Mouse (Mus musculus) forelimb bud, embryonic 11.5 days (tissue): ENCODE measurements at regions not wholly inside any gene's neighbourhood (a gene's known extent, or its start where the extent isn't known, plus 50 kb on each side); places are given as distances from the start of the nearest gene placed in this dataset.
"Not testable (repeated sequence)": the region's sequence is repeated elsewhere in the genome, so short reads cannot be mapped to it uniquely, and the experiment has no call there.

Source experiments
- DNase-seq: peaks from one replicate; pipeline ENCODE4 v3.0.0-alpha.2; 2012; ENCODE audit warnings: low read depth, low spot score

- DNase-seq, result peak; percentile 52
Measured at GRCm38 (mm10) chr8:97251458-97251865, 1363.1 kb upstream of the Got2 start.

GRCm38 (mm10) chr8:97234551-97235107 lies 1346.3 kb upstream of the Got2 start:
- DNase-seq, result no peak

- DNase-seq, result peak; percentile 51
Measured at GRCm38 (mm10) chr8:97232619-97233376, 1344.5 kb upstream of the Got2 start.

- no peak for DNase-seq
Measured at GRCm38 (mm10) chr8:97231652-97232051, 1343.3 kb upstream of the Got2 start.

- no peak for DNase-seq
Measured at GRCm38 (mm10) chr8:97191806-97192205, 1303.5 kb upstream of the Got2 start.

- not testable (repeated sequence) for DNase-seq
Measured at GRCm38 (mm10) chr8:97183831-97184230, 1295.5 kb upstream of the Got2 start.

GRCm38 (mm10) chr8:97182456-97182855 lies 1294.1 kb upstream of the Got2 start:
- DNase-seq, result not testable (repeated sequence)
